Mouse (Mus musculus) embryonic fibroblast, embryonic 13.5 days (primary cell): Measurements from ENCODE around the gene Ddx31. TPM values are rescaled to one million over a fixed set of nuclear protein-coding genes. Genes with fewer than 3 reads are reported as not detected.

Experiments used
- H3K27ac ChIP-seq: 2 replicates; pipeline ENCODE4 v1.5.1; 2012; ENCODE audit warnings: low read length, control low read depth, inconsistent platforms; ENCODE audit not compliant: insufficient read depth
- H3K4me1 ChIP-seq: 2 replicates; pipeline ENCODE4 v1.6.1; 2011; ENCODE audit warnings: low read length; ENCODE audit not compliant: control insufficient read depth, insufficient read depth
- H3K4me3 ChIP-seq: 2 replicates; pipeline ENCODE4 v1.5.1; 2011; ENCODE audit warnings: mild to moderate bottlenecking, control low read depth, low read length; ENCODE audit not compliant: insufficient read depth
- CTCF ChIP-seq: IDR thresholded peaks from 2 replicates; pipeline ENCODE4 v1.5.1; 2011; ENCODE audit warnings: mild to moderate bottlenecking, control low read depth, low read length, moderate library complexity, borderline replicate concordance; ENCODE audit not compliant: insufficient read depth
- POLR2A ChIP-seq: IDR thresholded peaks from 2 replicates; pipeline ENCODE4 v1.6.1; 2011; ENCODE audit warnings: low read depth, mild to moderate bottlenecking, control low read depth, low read length, moderate library complexity
- polyA plus RNA-seq: library from polyadenylated mRNA; stranded (reverse); fragments of >200 nt; gene quantifications from 2 replicates; pipeline ENCODE4 v1.2.4, GENCODE M21; 2011; ENCODE audit warnings: low read depth; ENCODE audit not compliant: missing spikeins, insufficient read length

The Ddx31 gene
- polyA plus RNA-seq, 1 experiment = 9.3 TPM

GRCm38 (mm10) chr2:28810260-28811013 is 29.8 kb upstream of the Ddx31 start:
- Histone ChIP-seq H3K27ac (no peak overlapping the region), H3K4me1 (no peaks in the 10 kb centered on the region), H3K4me3 (no peak overlapping the region)
- TF ChIP-seq POLR2A = no peak
- no peak for TF ChIP-seq CTCF

GRCm38 (mm10) chr2:28818866-28819265 is 21.3 kb upstream of the Ddx31 start:
- H3K4me3 ChIP-seq = no peak overlapping the region
- H3K27ac ChIP-seq = no peak overlapping the region
- TF ChIP-seq CTCF = no peak
- H3K4me1 ChIP-seq = no peaks in the 10 kb centered on the region

- Histone ChIP-seq H3K4me1 (no peaks in the 10 kb centered on the region), H3K4me3 (no peak overlapping the region), H3K27ac (no peak overlapping the region)
- TF ChIP-seq CTCF (peak; percentile 61; the same call in 1 of the 2 replicates), POLR2A (no peak)
Observed at GRCm38 (mm10) chr2:28829265-28829664, 10.9 kb upstream of the Ddx31 start.

GRCm38 (mm10) chr2:28836181-28836940 is 3.8 kb upstream of the Ddx31 start:
- Histone ChIP-seq H3K4me3 (no peak overlapping the region), H3K4me1 (peaks cover 2% of the 10 kb centered on the region; the same call in 1 of the 2 replicates), H3K27ac (peak overlapping the region; percentile 58; the same call in 1 of the 2 replicates)
- no peak for TF ChIP-seq CTCF
- no peak for TF ChIP-seq POLR2A

- no peak for TF ChIP-seq CTCF
- H3K4me1 ChIP-seq = peaks cover 5% of the 10 kb centered on the region; the same call in 1 of the 2 replicates
Observed at GRCm38 (mm10) chr2:28839501-28840221, 545 bp upstream of the Ddx31 start.

GRCm38 (mm10) chr2:28842042-28842441 is 1.8 kb downstream of the Ddx31 start:
- peak overlapping the region; percentile 74 for H3K4me3 ChIP-seq
- no peak overlapping the region for H3K27ac ChIP-seq
- no peak for TF ChIP-seq CTCF
- no peak for TF ChIP-seq POLR2A
- H3K4me1 ChIP-seq = peaks cover 3% of the 10 kb centered on the region; the same call in 1 of the 2 replicates

More at GRCm38 (mm10) chr2:28839501-28840221, 545 bp upstream of the Ddx31 start:
- Histone ChIP-seq H3K27ac (peak overlapping the region; percentile 94), H3K4me3 (peak overlapping the region; percentile 74)

GRCm38 (mm10) chr2:28848879-28849278 is 8.7 kb downstream of the Ddx31 start:
- TF ChIP-seq POLR2A = no peak
- no peak for TF ChIP-seq CTCF
- H3K27ac ChIP-seq = no peak overlapping the region
- H3K4me1 ChIP-seq = no peaks in the 10 kb centered on the region
- no peak overlapping the region for H3K4me3 ChIP-seq

GRCm38 (mm10) chr2:28852594-28852993 is 12.4 kb downstream of the Ddx31 start:
- Histone ChIP-seq H3K4me3 (no peak overlapping the region), H3K4me1 (no peaks in the 10 kb centered on the region), H3K27ac (no peak overlapping the region)
- TF ChIP-seq CTCF = no peak
- TF ChIP-seq POLR2A = no peak

GRCm38 (mm10) chr2:28855773-28856172 is 15.6 kb downstream of the Ddx31 start:
- Histone ChIP-seq H3K4me1 (no peaks in the 10 kb centered on the region), H3K4me3 (no peak overlapping the region), H3K27ac (no peak overlapping the region)
- TF ChIP-seq CTCF (no peak), POLR2A (no peak)

GRCm38 (mm10) chr2:28859303-28859702 is 19.1 kb downstream of the Ddx31 start:
- no peak overlapping the region for H3K4me3 ChIP-seq
- TF ChIP-seq CTCF = no peak
- TF ChIP-seq POLR2A = no peak

More at GRCm38 (mm10) chr2:28859303-28859702, 19.1 kb downstream of the Ddx31 start:
- Histone ChIP-seq H3K27ac (no peak overlapping the region), H3K4me1 (no peaks in the 10 kb centered on the region)
